Mouse (Mus musculus) lung, postnatal 0 days (tissue): ENCODE data around the gene Lars2.

Source experiments
- CTCF ChIP-seq: IDR thresholded peaks from 2 replicates; pipeline ENCODE4 v1.5.1; 2016; ENCODE audit warnings: antibody characterized with exemption, mild to moderate bottlenecking
- EP300 ChIP-seq: IDR thresholded peaks from 2 replicates; pipeline ENCODE4 v1.6.1; 2016; ENCODE audit warnings: antibody characterized with exemption, mild to moderate bottlenecking, control low read depth

DNA sequence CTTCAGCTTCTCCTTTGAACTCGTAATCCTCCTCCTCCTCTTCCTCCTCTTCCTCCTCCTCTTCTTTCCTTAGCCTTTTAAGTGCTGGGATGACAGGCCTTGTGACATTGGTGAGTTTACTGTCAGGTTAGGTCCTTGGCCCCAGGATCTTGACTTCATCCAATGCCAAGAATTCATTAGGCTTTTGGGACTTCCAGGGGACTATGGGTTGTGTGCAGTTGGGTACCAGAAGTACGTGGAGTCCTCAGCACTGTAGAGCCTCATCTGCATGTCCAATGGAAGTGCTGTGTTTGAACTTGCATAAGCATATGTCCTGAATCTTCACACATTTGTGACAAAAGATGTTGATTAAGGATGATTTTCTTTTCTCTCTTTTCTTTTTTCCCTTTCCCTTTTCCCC, 142.3 kb downstream of the Lars2 start:
- TF ChIP-seq CTCF: no peak
- TF ChIP-seq EP300: no peak
